Mouse (Mus musculus): ENCODE measurements around the gene Glcci1. TPM values are rescaled to one million over a fixed set of nuclear protein-coding genes. Genes with fewer than 3 reads are reported as not detected.

Gene Glcci1
- polyA plus RNA-seq, 1 experiment: 4.1 TPM

GRCm38 (mm10) chr6:8544822-8545221, 35.4 kb downstream of the Glcci1 start:
- no peaks in the 10 kb centered on the region for H3K9me3 ChIP-seq (replicated peaks; ENCODE audit: control insufficient read depth, insufficient read depth, low read length, poor library complexity, severe bottlenecking)
- H3K27me3 ChIP-seq (ENCODE audit: control insufficient read depth, insufficient read depth, low read length, poor library complexity, severe bottlenecking): no peaks in the 10 kb centered on the region
- H3K36me3 ChIP-seq (ENCODE audit: control insufficient read depth, insufficient read depth, low read length, poor library complexity, severe bottlenecking): no peaks in the 10 kb centered on the region
- no peak overlapping the region for H3K27ac ChIP-seq (ENCODE audit: insufficient read depth, low read length)
- no peaks in the 10 kb centered on the region for H3K4me1 ChIP-seq (ENCODE audit: control insufficient read depth, insufficient read depth, low read length)
- H3K4me3 ChIP-seq (ENCODE audit: low read depth, low read length): no peak overlapping the region
- H3K9ac ChIP-seq (ENCODE audit: low read depth, poor library complexity, severe bottlenecking): no peak overlapping the region
- TF ChIP-seq POLR2A (IDR thresholded peaks at IDR 0.05; ENCODE audit: insufficient read depth, low read length) (no peak), EP300 (IDR thresholded peaks at IDR 0.05; ENCODE audit: insufficient read depth, low read depth, low read length) (no peak), CTCF (IDR thresholded peaks at IDR 0.05; ENCODE audit: low read depth, low read length) (no peak)

- no peaks in the 10 kb centered on the region for H3K36me3 ChIP-seq (ENCODE audit: control insufficient read depth, insufficient read depth, low read length, poor library complexity, severe bottlenecking)
- TF ChIP-seq EP300 (IDR thresholded peaks at IDR 0.05; ENCODE audit: insufficient read depth, low read depth, low read length) (no peak), POLR2A (IDR thresholded peaks at IDR 0.05; ENCODE audit: insufficient read depth, low read length) (no peak), CTCF (IDR thresholded peaks at IDR 0.05; ENCODE audit: low read depth, low read length) (no peak)
- H3K9me3 ChIP-seq (replicated peaks; ENCODE audit: control insufficient read depth, insufficient read depth, low read length, poor library complexity, severe bottlenecking): no peaks in the 10 kb centered on the region
Observed at GRCm38 (mm10) chr6:8545780-8546179, 36.4 kb downstream of the Glcci1 start.

GRCm38 (mm10) chr6:8551155-8551554, 41.8 kb downstream of the Glcci1 start:
- no peaks in the 10 kb centered on the region for H3K36me3 ChIP-seq (ENCODE audit: control insufficient read depth, insufficient read depth, low read length, poor library complexity, severe bottlenecking)
- no peaks in the 10 kb centered on the region for H3K27me3 ChIP-seq (ENCODE audit: control insufficient read depth, insufficient read depth, low read length, poor library complexity, severe bottlenecking)
- no peaks in the 10 kb centered on the region for H3K9me3 ChIP-seq (replicated peaks; ENCODE audit: control insufficient read depth, insufficient read depth, low read length, poor library complexity, severe bottlenecking)
- TF ChIP-seq EP300 (IDR thresholded peaks at IDR 0.05; ENCODE audit: insufficient read depth, low read depth, low read length) (no peak), POLR2A (IDR thresholded peaks at IDR 0.05; ENCODE audit: insufficient read depth, low read length) (no peak), CTCF (IDR thresholded peaks at IDR 0.05; ENCODE audit: low read depth, low read length) (no peak)
- H3K4me3 ChIP-seq (ENCODE audit: low read depth, low read length): no peak overlapping the region
- H3K9ac ChIP-seq (ENCODE audit: low read depth, poor library complexity, severe bottlenecking): no peak overlapping the region
- H3K27ac ChIP-seq (ENCODE audit: insufficient read depth, low read length): no peak overlapping the region
- no peaks in the 10 kb centered on the region for H3K4me1 ChIP-seq (ENCODE audit: control insufficient read depth, insufficient read depth, low read length)

More at GRCm38 (mm10) chr6:8545780-8546179, 36.4 kb downstream of the Glcci1 start:
- H3K9ac ChIP-seq (ENCODE audit: low read depth, poor library complexity, severe bottlenecking): no peak overlapping the region
- no peak overlapping the region for H3K27ac ChIP-seq (ENCODE audit: insufficient read depth, low read length)
- H3K4me3 ChIP-seq (ENCODE audit: low read depth, low read length): no peak overlapping the region
- no peaks in the 10 kb centered on the region for H3K27me3 ChIP-seq (ENCODE audit: control insufficient read depth, insufficient read depth, low read length, poor library complexity, severe bottlenecking)
- H3K4me1 ChIP-seq (ENCODE audit: control insufficient read depth, insufficient read depth, low read length): no peaks in the 10 kb centered on the region

GRCm38 (mm10) chr6:8556849-8557571, 47.6 kb downstream of the Glcci1 start:
- no peaks in the 10 kb centered on the region for H3K9me3 ChIP-seq (replicated peaks; ENCODE audit: control insufficient read depth, insufficient read depth, low read length, poor library complexity, severe bottlenecking)
- no peak overlapping the region for H3K4me3 ChIP-seq (ENCODE audit: low read depth, low read length)
- no peaks in the 10 kb centered on the region for H3K4me1 ChIP-seq (ENCODE audit: control insufficient read depth, insufficient read depth, low read length)
- no peak overlapping the region for H3K27ac ChIP-seq (ENCODE audit: insufficient read depth, low read length)
- H3K27me3 ChIP-seq (ENCODE audit: control insufficient read depth, insufficient read depth, low read length, poor library complexity, severe bottlenecking): no peaks in the 10 kb centered on the region
- TF ChIP-seq CTCF (IDR thresholded peaks at IDR 0.05; ENCODE audit: low read depth, low read length) (no peak), POLR2A (IDR thresholded peaks at IDR 0.05; ENCODE audit: insufficient read depth, low read length) (no peak), EP300 (IDR thresholded peaks at IDR 0.05; ENCODE audit: insufficient read depth, low read depth, low read length) (no peak)
- no peak overlapping the region for H3K9ac ChIP-seq (ENCODE audit: low read depth, poor library complexity, severe bottlenecking)
- no peaks in the 10 kb centered on the region for H3K36me3 ChIP-seq (ENCODE audit: control insufficient read depth, insufficient read depth, low read length, poor library complexity, severe bottlenecking)

DNA sequence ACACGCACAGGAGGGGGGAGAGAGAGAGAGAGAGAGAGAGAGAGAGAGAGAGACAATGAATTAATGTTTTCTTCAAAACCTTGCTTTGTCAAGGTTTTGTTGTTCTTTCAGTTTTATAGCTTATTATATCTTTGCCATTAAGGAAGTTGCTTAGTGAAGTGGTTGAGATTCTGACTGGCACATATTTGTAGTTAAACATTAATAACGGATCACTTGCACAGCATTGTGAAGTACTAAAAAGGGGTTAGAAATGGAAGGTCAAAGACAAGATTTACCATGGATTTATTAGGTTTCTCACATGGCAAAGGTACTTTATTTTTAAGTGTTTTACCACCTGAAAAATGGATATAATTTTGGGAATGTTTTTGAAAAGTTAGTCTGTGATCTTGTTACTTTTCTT, 51.3 kb downstream of the Glcci1 start:
- Histone ChIP-seq H3K27ac (ENCODE audit: insufficient read depth, low read length) (no peak overlapping the region), H3K4me1 (ENCODE audit: control insufficient read depth, insufficient read depth, low read length) (no peaks in the 10 kb centered on the region)
- TF ChIP-seq CTCF (IDR thresholded peaks at IDR 0.05; ENCODE audit: low read depth, low read length) (no peak), EP300 (IDR thresholded peaks at IDR 0.05; ENCODE audit: insufficient read depth, low read depth, low read length) (no peak), POLR2A (IDR thresholded peaks at IDR 0.05; ENCODE audit: insufficient read depth, low read length) (no peak)

DNA sequence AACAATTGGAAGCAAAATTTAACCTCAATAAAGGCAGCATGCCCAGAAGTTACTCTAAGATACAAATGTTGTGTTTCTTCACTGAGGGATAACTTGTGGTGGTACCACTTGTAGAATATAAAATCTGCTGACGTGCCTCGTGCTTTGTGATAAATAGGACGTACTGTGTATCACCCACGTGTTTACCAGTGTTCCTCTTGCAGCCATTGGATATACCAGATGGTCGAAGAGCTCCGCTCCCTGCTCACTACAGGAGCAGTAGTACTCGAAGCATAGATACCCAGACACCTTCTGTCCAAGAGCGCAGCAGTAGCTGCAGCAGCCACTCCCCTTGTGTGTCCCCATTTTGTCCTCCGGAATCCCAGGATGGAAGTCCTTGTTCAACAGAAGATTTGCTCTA, 73.0 kb downstream of the Glcci1 start:
- Histone ChIP-seq H3K36me3 (ENCODE audit: control insufficient read depth, insufficient read depth, low read length, poor library complexity, severe bottlenecking) (no peaks in the 10 kb centered on the region), H3K4me1 (ENCODE audit: control insufficient read depth, insufficient read depth, low read length) (no peaks in the 10 kb centered on the region), H3K4me3 (ENCODE audit: low read depth, low read length) (no peak overlapping the region), H3K9ac (ENCODE audit: low read depth, poor library complexity, severe bottlenecking) (no peak overlapping the region), H3K9me3 (replicated peaks; ENCODE audit: control insufficient read depth, insufficient read depth, low read length, poor library complexity, severe bottlenecking) (no peaks in the 10 kb centered on the region), H3K27me3 (ENCODE audit: control insufficient read depth, insufficient read depth, low read length, poor library complexity, severe bottlenecking) (no peaks in the 10 kb centered on the region), H3K27ac (ENCODE audit: insufficient read depth, low read length) (no peak overlapping the region)
- TF ChIP-seq CTCF (IDR thresholded peaks at IDR 0.05; ENCODE audit: low read depth, low read length) (no peak), EP300 (IDR thresholded peaks at IDR 0.05; ENCODE audit: insufficient read depth, low read depth, low read length) (no peak), POLR2A (IDR thresholded peaks at IDR 0.05; ENCODE audit: insufficient read depth, low read length) (no peak)

More for the DNA sequence above, 51.3 kb downstream of the Glcci1 start:
- H3K9me3 ChIP-seq (replicated peaks; ENCODE audit: control insufficient read depth, insufficient read depth, low read length, poor library complexity, severe bottlenecking): no peaks in the 10 kb centered on the region
- no peak overlapping the region for H3K9ac ChIP-seq (ENCODE audit: low read depth, poor library complexity, severe bottlenecking)
- H3K4me3 ChIP-seq (ENCODE audit: low read depth, low read length): no peak overlapping the region
- H3K27me3 ChIP-seq (ENCODE audit: control insufficient read depth, insufficient read depth, low read length, poor library complexity, severe bottlenecking): no peaks in the 10 kb centered on the region
- no peaks in the 10 kb centered on the region for H3K36me3 ChIP-seq (ENCODE audit: control insufficient read depth, insufficient read depth, low read length, poor library complexity, severe bottlenecking)

All from ES-Bruce4 (cell line).